Mouse (Mus musculus): ENCODE measurements around the gene Rbmxl1.

GRCm38 (mm10) chr8:78456441-78456840 lies 52.3 kb downstream of the Rbmxl1 start:
- TF ChIP-seq POLR2A (IDR thresholded peaks at IDR 0.05; ENCODE audit: low read depth, low read length) (no peak), CTCF (IDR thresholded peaks at IDR 0.05; ENCODE audit: extremely low read depth, insufficient read depth, insufficient read length, insufficient replicate concordance) (no peak)

Data from spleen, adult 2 months (tissue).